Mouse (Mus musculus) heart, postnatal 0 days (tissue): ENCODE measurements at regions not wholly inside any gene's neighbourhood (a gene's known extent, or its start where the extent isn't known, plus 50 kb on each side); places are given as distances from the start of the nearest gene placed in this dataset.

ENCODE experiments used
- ATAC-seq: fragments of 200-750 bp; cut with Nextera tagmentation; 2 replicates; pipeline ENCODE4 v1.8.0; 2017; ENCODE audit warnings: low read depth, moderate number of reproducible peaks, moderate library complexity; ENCODE audit not compliant: insufficient read depth
- DNase-seq: peaks from one replicate; pipeline ENCODE4 v3.0.0-alpha.2; 2016; ENCODE audit warnings: low spot score
- H3K27ac ChIP-seq: fragments of 300-500 bp; sonication (generic); 2 replicates; pipeline ENCODE4 v1.5.1; 2014; ENCODE audit warnings: low read depth, mild to moderate bottlenecking
- H3K27me3 ChIP-seq: fragments of 300-500 bp; sonication (generic); 2 replicates; pipeline ENCODE4 v1.6.1; 2014; ENCODE audit warnings: low read length, mixed read lengths; ENCODE audit not compliant: control insufficient read depth, insufficient read depth
- H3K36me3 ChIP-seq: fragments of 300-500 bp; sonication (generic); replicated peaks from 2 replicates; pipeline ENCODE4 v1.6.1; 2014; ENCODE audit warnings: low read length, mixed read lengths; ENCODE audit not compliant: control insufficient read depth, insufficient read depth
- H3K4me1 ChIP-seq: fragments of 300-500 bp; sonication (generic); 2 replicates; pipeline ENCODE4 v1.6.1; 2014; ENCODE audit warnings: antibody characterized with exemption; ENCODE audit not compliant: control insufficient read depth, insufficient read depth
- H3K4me2 ChIP-seq: fragments of 300-500 bp; sonication (generic); 2 replicates; pipeline ENCODE4 v1.6.1; 2014; ENCODE audit warnings: low read depth, mild to moderate bottlenecking, low read length, moderate library complexity
- H3K4me3 ChIP-seq: fragments of 300-500 bp; sonication (generic); 2 replicates; pipeline ENCODE4 v1.5.1; 2014; ENCODE audit warnings: low read depth, low read length
- H3K9ac ChIP-seq: fragments of 300-500 bp; sonication (generic); replicated peaks from 2 replicates; pipeline ENCODE4 v1.6.1; 2014; ENCODE audit warnings: low read depth, low read length, mixed read lengths
- H3K9me3 ChIP-seq: fragments of 300-500 bp; sonication (generic); replicated peaks from 2 replicates; pipeline ENCODE4 v1.6.1; 2016; ENCODE audit warnings: low read length; ENCODE audit not compliant: control insufficient read depth
- CTCF ChIP-seq: IDR thresholded peaks from 2 replicates; pipeline ENCODE4 v1.5.1; 2016; ENCODE audit warnings: antibody characterized with exemption, control low read depth, low read depth
- EP300 ChIP-seq: IDR thresholded peaks from 2 replicates; pipeline ENCODE4 v1.6.1; 2016; ENCODE audit warnings: antibody characterized with exemption, low read depth
- WGBS: fragments of 180-500 bp; shearing (Covaris S2); extraction: QIAGEN DNeasy Blood & Tissue Kit; methylation state at CpG from one replicate; pipeline ENCODE4 v1.1.7; 2014; 5-methylcytosine and 5-hydroxymethylcytosine counted together

DNA sequence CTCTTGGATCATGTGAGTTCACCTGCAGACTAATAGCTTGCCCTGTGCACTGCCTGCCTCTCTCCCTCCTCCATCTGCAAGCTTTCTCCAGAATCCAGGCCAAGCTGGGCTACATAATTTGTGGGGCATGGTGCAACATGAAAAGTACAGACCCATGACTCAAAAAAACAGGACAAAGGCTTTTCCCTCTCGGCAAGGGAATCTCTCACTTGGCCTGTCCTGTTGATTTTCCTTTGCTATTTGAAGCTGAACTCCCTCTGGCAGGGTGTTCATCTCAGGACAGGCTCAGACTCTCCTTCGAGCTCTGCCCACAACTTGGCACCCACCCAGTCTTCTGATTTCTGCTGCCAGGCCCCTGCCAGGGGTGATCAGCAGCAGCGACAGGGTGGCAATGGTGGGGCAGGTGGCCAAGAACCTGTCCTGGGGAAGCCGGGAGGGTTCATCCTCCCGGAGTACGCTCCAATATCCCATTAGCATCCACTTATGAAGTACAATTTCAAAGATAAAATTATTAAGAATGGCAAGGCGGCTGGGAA is 227.5 kb downstream of the H2al1j start:
- Histone ChIP-seq H3K9me3 (no peaks in the 10 kb centered on the region), H3K9ac (no peak overlapping the region), H3K27ac (no peak overlapping the region), H3K27me3 (peaks cover 9% of the 10 kb centered on the region; the same call in 1 of the 2 replicates), H3K4me3 (no peak overlapping the region), H3K4me1 (no peaks in the 10 kb centered on the region), H3K4me2 (no peak overlapping the region), H3K36me3 (no peaks in the 10 kb centered on the region)
- no peak for DNase-seq
- TF ChIP-seq CTCF = no peak
- TF ChIP-seq EP300 = no peak
- 45% methylated on average over 7 of the region's 7 CpGs for WGBS
- no peak for ATAC-seq

- 80% methylated on average over 2 of the region's 2 CpGs for WGBS
- H3K4me3 ChIP-seq = no peak overlapping the region
- no peaks in the 10 kb centered on the region for H3K36me3 ChIP-seq
- no peak for TF ChIP-seq EP300
- no peak for TF ChIP-seq CTCF
- no peak overlapping the region for H3K4me2 ChIP-seq
- no peaks in the 10 kb centered on the region for H3K9me3 ChIP-seq
- no peaks in the 10 kb centered on the region for H3K4me1 ChIP-seq
- H3K9ac ChIP-seq = no peak overlapping the region
- no peak overlapping the region for H3K27ac ChIP-seq
- no peak for DNase-seq
- 0 out of 2 replicates have a peak, but pooled peaks cover 8% of the 10 kb centered on the region for H3K27me3 ChIP-seq
- no peak for ATAC-seq
These were observed 230.6 kb downstream of the H2al1j start for GRCm38 (mm10) chrX:11558260-11558659.

DNA sequence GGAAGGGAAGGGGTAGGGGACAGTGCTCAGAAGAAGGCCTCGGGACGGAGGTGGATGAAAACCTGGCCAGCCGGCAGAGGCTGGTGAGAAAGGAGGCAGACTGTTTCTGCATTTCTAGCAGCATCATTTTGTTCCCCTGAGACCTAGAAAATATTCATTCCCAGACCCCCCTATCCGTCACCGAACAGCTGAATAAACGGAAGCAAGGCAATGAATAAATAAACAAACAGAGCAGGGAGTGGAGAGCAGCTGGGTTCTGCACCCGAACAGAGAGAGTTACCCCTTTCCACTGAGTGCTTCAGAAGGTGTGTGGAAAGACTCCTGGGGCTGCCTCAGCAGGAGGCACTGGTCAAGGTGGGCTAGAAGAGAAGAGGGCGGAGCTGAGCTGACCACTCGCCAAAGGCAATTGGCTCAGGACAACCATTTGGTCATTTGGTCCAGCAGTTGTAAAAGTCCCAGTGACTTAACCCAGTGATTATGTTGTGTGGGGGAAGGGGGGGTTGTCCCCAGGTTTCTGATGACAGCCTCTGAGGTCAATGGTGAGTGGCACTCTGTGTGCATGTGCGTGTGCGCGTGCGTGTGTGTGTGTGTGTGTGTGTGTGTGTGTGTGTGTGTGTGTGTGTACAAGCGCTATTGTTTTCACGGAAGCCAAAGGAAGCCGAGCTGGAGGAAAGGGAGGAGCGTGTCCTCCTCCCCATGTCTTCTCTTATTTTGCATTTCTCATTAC is 233.1 kb downstream of the H2al1j start:
- Histone ChIP-seq H3K4me1 (no peaks in the 10 kb centered on the region), H3K4me3 (no peak overlapping the region), H3K27ac (no peak overlapping the region), H3K9ac (no peak overlapping the region), H3K36me3 (no peaks in the 10 kb centered on the region), H3K27me3 (0 out of 2 replicates have a peak, but pooled peaks cover 4% of the 10 kb centered on the region), H3K4me2 (no peak overlapping the region), H3K9me3 (no peaks in the 10 kb centered on the region)
- ATAC-seq (no peak), DNase-seq (no peak)
- no peak for TF ChIP-seq EP300
- TF ChIP-seq CTCF = no peak
- WGBS = 54% methylated on average over 14 of the region's 17 CpGs

DNA sequence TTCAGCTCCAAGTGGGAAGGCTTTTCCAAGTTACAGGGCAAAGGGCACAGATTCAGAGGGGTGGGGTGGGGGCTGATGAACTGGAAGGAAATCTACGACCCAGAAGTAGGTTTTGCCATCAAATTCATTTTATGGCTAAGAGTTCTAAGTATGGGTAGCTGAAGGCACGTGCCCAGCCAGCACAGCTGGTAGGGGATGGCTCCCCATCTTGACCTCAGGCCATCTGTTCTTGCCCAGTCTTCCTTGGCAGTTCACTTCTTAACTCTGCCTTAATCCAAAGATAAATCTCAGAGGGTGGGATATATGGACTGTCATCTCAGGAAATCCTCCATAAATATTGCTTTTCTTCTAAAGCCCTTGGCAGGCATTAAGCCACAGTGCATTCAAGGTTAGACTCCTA is 238.3 kb downstream of the H2al1j start:
- no peak for TF ChIP-seq CTCF
- no peak for TF ChIP-seq EP300
- Histone ChIP-seq H3K4me3 (no peak overlapping the region), H3K4me2 (no peak overlapping the region), H3K27me3 (0 out of 2 replicates have a peak, but pooled peaks cover under 1% of the 10 kb centered on the region), H3K36me3 (no peaks in the 10 kb centered on the region), H3K9ac (no peak overlapping the region), H3K4me1 (no peaks in the 10 kb centered on the region), H3K9me3 (no peaks in the 10 kb centered on the region), H3K27ac (no peak overlapping the region)
- 67% methylated on average over 2 of the region's 2 CpGs for WGBS
- DNase-seq = no peak
- no peak for ATAC-seq

DNA sequence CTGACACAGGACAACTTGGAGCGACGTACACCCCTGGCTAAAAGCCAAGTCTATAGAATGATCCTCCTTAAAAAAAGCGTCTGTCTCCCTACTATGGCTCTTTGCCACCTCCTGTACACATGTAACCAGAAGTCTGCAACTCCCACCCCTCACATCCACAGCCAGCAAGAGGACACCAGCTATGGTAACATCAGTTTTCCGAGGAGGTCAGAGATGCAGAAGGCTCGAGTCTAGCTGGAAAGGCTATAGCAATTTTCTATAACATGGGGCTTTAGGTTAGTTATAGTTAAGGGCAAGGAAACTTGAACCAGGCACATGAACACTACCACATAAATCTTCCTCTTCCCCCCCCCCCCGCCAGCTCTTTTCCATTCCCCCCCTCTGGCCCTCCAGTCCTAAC is 240.2 kb downstream of the H2al1j start:
- Histone ChIP-seq H3K27me3 (no peaks in the 10 kb centered on the region), H3K36me3 (no peaks in the 10 kb centered on the region), H3K4me3 (no peak overlapping the region), H3K9me3 (no peaks in the 10 kb centered on the region), H3K9ac (no peak overlapping the region), H3K4me2 (no peak overlapping the region), H3K4me1 (no peaks in the 10 kb centered on the region), H3K27ac (no peak overlapping the region)
- DNase-seq = no peak
- no peak for ATAC-seq
- WGBS = 65% methylated on average over 5 of the region's 6 CpGs
- TF ChIP-seq EP300 (no peak), CTCF (no peak)
